Comparison of ENCODE assay signal across 8 mouse cellular contexts in genomic region chr5:107289986-107290385, GRCm38 (mm10). TPM values are rescaled to one million over a fixed set of nuclear protein-coding genes. Genes with fewer than 3 reads are reported as not detected.
DNase-seq lines count a peak whose midpoint lies in the region; ATAC-seq lines count a peak whose summit lies in the region.

No protein-coding gene starts in this region.

- H3K4me3 ChIP-seq in kidney, embryonic 15.5 days (replicated peaks) = peak overlapping the region; percentile 81
- H3K4me3 ChIP-seq in forebrain, embryonic 12.5 days (replicated peaks) = peak overlapping the region; percentile 62
- H3K4me3 ChIP-seq in limb, embryonic 10.5 days = peak overlapping the region; percentile 78

- peak overlapping the region; percentile 90 for H3K4me2 ChIP-seq in kidney, embryonic 15.5 days
- peak overlapping the region; percentile 100 for H3K4me2 ChIP-seq in forebrain, embryonic 12.5 days

- no peaks in the 10 kb centered on the region for H3K9me3 ChIP-seq in kidney, embryonic 15.5 days (replicated peaks)
- no peaks in the 10 kb centered on the region for H3K9me3 ChIP-seq in forebrain, embryonic 12.5 days
- H3K9me3 ChIP-seq in limb, embryonic 10.5 days (replicated peaks) = no peaks in the 10 kb centered on the region

- no peak overlapping the region for H3K9ac ChIP-seq in kidney, embryonic 15.5 days
- H3K9ac ChIP-seq in forebrain, embryonic 12.5 days = peak overlapping the region; percentile 58; the same call in 1 of the 2 replicates

- H3K27me3 ChIP-seq in kidney, embryonic 15.5 days = peaks cover 23% of the 10 kb centered on the region
- peaks cover 51% of the 10 kb centered on the region for H3K27me3 ChIP-seq in forebrain, embryonic 12.5 days
- H3K27me3 ChIP-seq in limb, embryonic 10.5 days (ENCODE audit: low read depth, poor library complexity, severe bottlenecking) = peaks cover 23% of the 10 kb centered on the region

- peaks cover 21% of the 10 kb centered on the region for H3K4me1 ChIP-seq in kidney, embryonic 15.5 days
- H3K4me1 ChIP-seq in forebrain, embryonic 12.5 days = peaks cover 11% of the 10 kb centered on the region
- peaks cover 39% of the 10 kb centered on the region for H3K4me1 ChIP-seq in limb, embryonic 10.5 days

- WGBS in kidney, embryonic 15.5 days = 38% methylated on average over 8 of the region's 8 CpGs
- 35% methylated on average over 8 of the region's 8 CpGs for WGBS in forebrain, embryonic 12.5 days
- WGBS in limb, embryonic 10.5 days = 36% methylated on average over 8 of the region's 8 CpGs

- ATAC-seq in kidney, embryonic 15.5 days (replicated peaks; ENCODE audit: low FRiP score) = no peak
- no peak for ATAC-seq in forebrain, embryonic 12.5 days (ENCODE audit: low FRiP score)

- no peak for DNase-seq in kidney, adult 11 months
- no peak for DNase-seq in limb, embryonic 10.5 days (ENCODE audit: low spot score)
- peak; percentile 20 for DNase-seq in naive thymus-derived CD4-positive, alpha-beta T cell, adult 2 months (ENCODE audit: low read depth)
- no peak for DNase-seq in right cerebral cortex, postnatal 14 days
- no peak for DNase-seq in gastrocnemius, postnatal 36 days
- no peak for DNase-seq in spleen, adult 12 weeks (ENCODE audit: low spot score)

- no peaks in the 10 kb centered on the region for H3K36me3 ChIP-seq in kidney, embryonic 15.5 days
- H3K36me3 ChIP-seq in forebrain, embryonic 12.5 days (replicated peaks) = no peaks in the 10 kb centered on the region
- no peaks in the 10 kb centered on the region for H3K36me3 ChIP-seq in limb, embryonic 10.5 days

- intact Hi-C loops in gastrocnemius, postnatal 36 days (cut with DNase I) = loop anchor here (1.0 to 5.0 kb wide), 2 partner anchors 123 to 299 kb away; no protein-coding TSS in a partner anchor

- H3K27ac ChIP-seq in kidney, embryonic 15.5 days = peak overlapping the region; percentile 93; the same call in 1 of the 2 replicates
- no peak overlapping the region for H3K27ac ChIP-seq in forebrain, embryonic 12.5 days
- no peak overlapping the region for H3K27ac ChIP-seq in limb, embryonic 10.5 days

RNA-seq across cellular contexts. Expression of gene Tgfbr3, which starts 0.6 kb away (rescaled TPM):
- polyA plus RNA-seq in kidney, embryonic 15.5 days (2015; fragmentation: Nextera tagmentation; extraction: Ambion mirVana) = 15.8 and 19.8 TPM in 2 replicates
- 4.0 and 5.7 TPM in 2 replicates for polyA plus RNA-seq in forebrain, embryonic 12.5 days (2016; fragmentation: Nextera tagmentation; extraction: Ambion mirVana)
- 12.1 and 13.6 TPM in 2 replicates for polyA plus RNA-seq in limb, embryonic 10.5 days (2016; fragmentation: Nextera tagmentation; extraction: Ambion mirVana)
- total RNA-seq in gastrocnemius, postnatal 36 days (2021) = 10 to 100 TPM; 17.1 to 18.3 TPM

RNA-seq across cellular contexts. Expression of gene Brdt, which starts 41.0 kb away (rescaled TPM):
- 1.7 and 2.0 TPM in 2 replicates for polyA plus RNA-seq in kidney, embryonic 15.5 days (2015; fragmentation: Nextera tagmentation; extraction: Ambion mirVana)
- polyA plus RNA-seq in forebrain, embryonic 12.5 days (2016; fragmentation: Nextera tagmentation; extraction: Ambion mirVana) = 1.4 TPM in 2 replicates
- polyA plus RNA-seq in limb, embryonic 10.5 days (2016; fragmentation: Nextera tagmentation; extraction: Ambion mirVana) = 0.73 and 1.3 TPM in 2 replicates
- 1 to 10 TPM; 1.9 to 2.3 TPM for total RNA-seq in gastrocnemius, postnatal 36 days (2021)
